Mouse (Mus musculus): ENCODE results near the gene Aox4.

Aox4 gene

GRCm38 (mm10) chr1:58210203-58210602 is at the start of gene Aox4:
Gene Aox4 (plus strand): TSS chr1:58210397.
- no peak for DNase-seq (ENCODE audit: inconsistent ontology term)

DNA sequence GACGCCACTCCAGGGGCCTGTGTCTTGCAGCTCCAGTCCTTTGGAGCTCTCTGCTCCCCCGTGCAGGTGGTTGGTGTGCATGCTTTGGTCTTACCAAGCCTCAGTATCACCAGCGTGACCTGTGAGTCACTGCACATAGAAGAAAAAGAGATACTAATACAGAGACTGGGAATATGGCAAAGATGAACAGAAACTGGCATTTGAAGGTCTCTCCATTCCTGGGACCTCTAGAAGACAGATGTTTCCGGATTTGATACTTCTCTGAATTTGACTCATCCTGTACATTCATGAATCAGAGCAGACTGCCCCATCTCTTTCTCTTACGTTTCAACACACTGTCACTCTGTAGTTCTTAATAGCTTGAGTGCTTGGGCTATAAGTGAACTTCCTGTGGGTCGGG is 40.3 kb upstream of the Aox4 start:
- no peak for DNase-seq (ENCODE audit: inconsistent ontology term)

DNA sequence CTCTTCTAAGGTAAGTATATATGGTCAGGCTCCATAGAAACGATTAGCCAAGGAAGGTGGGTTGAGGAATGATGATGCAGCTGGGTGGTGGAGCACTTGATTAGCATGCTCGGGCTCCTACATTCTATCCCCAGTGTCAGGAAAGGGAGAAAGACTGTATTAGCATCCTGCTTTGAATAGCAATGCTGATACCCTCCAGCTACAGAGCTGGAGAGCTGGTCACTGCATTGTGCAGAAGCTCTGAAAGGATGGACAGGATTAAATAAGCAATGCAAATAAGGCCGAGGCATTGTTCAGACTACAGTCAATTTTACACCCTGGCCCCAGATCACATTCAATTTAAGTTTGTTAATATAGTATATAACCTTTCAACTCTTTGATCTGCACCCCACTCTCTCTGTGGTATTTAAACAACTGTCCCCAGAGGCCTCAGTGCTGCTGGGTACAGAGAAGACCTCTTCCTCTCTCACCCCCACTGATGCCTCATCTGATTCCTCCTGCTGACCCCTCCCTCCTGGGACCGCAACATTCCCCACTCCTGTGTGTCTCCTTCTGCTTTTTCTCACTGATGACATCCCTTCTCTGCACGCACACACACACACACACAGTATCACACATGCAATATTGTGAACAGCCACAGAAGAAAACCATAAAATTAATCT is 21.6 kb upstream of the Aox4 start:
- DNase-seq (ENCODE audit: inconsistent ontology term), result no peak

GRCm38 (mm10) chr1:58194317-58194716 is 15.9 kb upstream of the Aox4 start:
- DNase-seq (ENCODE audit: inconsistent ontology term), result no peak

GRCm38 (mm10) chr1:58194988-58195387 is 15.2 kb upstream of the Aox4 start:
- no peak for DNase-seq (ENCODE audit: inconsistent ontology term)

GRCm38 (mm10) chr1:58195541-58195940 is 14.7 kb upstream of the Aox4 start:
- no peak for DNase-seq (ENCODE audit: inconsistent ontology term)

DNA sequence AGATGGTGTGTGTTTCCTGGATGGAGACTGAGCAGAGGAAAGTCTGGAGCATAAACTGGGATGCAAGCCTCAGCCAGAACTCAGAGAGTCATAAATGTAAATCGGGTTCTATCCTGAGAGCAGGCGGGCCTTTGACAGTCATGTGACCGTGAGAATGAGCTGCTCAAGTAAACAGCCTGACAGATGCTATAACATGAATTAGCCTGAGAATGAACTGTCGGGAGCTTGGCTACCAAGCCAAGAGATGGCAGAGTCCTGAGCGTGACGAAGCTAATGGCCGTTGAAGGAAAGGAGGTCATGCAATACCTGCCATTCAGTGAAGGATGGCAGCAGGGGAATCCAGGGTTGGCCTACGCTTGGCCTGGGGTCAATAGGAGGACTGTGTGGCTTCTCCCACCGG is 13.2 kb upstream of the Aox4 start:
- no peak for DNase-seq (ENCODE audit: inconsistent ontology term)

DNA sequence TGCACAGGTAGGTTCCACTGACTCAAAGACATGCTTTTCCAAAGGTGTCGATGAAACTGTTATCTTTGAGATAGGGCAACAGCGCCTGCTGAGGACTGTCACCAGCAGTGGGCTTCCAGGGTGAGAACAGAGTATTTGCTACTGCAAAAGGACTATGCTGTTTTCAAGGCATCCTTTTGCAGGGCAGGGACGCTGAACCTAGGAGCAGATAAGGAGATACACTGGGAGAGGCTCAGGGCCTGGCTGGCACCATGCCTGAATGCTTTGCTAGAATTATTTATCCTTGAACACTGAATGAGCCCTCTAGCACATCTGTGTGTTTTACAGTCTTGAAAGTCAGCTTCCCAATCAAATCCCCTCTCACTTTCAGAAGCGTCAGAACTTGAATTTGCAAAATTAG is 11.8 kb upstream of the Aox4 start:
- no peak for DNase-seq (ENCODE audit: inconsistent ontology term)

- no peak for DNase-seq (ENCODE audit: inconsistent ontology term)
Observed at GRCm38 (mm10) chr1:58212805-58213204, 2.6 kb downstream of the Aox4 start.

DNA sequence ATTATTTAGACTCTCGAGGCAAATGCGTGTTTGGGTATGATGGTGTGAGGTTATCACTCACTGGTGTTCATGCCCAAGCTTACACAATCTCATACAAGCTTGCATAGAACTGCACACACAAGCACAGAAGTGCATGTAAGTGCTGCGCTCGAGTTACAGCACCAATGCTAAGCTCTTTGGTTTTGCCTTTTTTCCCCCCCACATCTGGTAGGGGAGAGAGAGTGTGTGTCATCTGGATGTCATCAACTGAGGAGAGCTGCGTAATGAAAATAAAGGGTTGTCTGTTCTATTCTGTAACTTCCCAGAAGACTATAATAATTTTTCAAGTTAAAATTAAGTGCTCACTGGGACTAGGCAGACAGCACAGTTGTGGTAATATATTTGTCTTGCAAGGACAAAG is 3.6 kb downstream of the Aox4 start:
- no peak for DNase-seq (ENCODE audit: inconsistent ontology term)

DNA sequence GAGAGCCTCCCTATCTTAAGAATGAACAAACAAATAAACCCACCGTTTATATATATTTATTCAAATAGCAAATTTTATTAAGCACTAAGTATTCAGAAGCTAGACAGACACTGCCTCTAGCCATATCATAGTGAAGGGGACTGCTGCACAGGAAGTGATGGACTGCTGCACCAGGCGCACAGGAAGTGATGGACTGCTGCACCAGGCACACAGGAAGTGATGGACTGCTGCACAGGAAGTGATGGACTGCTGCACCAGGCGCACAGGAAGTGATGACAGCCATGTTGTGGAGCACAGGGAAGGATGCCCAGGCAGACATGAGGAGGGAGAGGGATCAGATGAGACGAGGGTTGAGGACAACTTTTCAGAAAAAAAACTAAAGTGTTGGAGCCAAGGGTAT is 5.2 kb downstream of the Aox4 start:
- DNase-seq (ENCODE audit: inconsistent ontology term), result no peak

GRCm38 (mm10) chr1:58215956-58216532 is 5.8 kb downstream of the Aox4 start:
- no peak for DNase-seq (ENCODE audit: inconsistent ontology term)

GRCm38 (mm10) chr1:58221070-58221469 is 10.9 kb downstream of the Aox4 start:
- no peak for DNase-seq (ENCODE audit: inconsistent ontology term)

DNA sequence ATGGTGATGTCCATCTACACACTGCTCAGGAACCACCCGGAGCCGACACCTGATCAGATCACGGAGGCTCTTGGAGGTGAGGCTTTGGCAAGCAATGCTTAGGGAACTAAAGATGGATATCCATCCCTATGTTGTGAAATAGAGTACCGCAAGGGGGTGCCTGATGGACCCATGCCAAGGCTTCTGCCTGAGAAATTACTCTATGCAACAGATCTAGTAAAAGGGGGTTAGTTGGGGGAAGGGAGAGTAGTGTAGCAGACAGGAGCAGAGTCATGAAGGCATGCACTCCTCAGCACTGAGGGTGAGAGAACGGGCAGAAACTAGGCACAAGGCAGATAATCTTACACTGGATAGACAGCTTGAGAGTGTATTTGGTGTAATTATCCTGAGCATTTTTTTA is 11.7 kb downstream of the Aox4 start:
- no peak for DNase-seq (ENCODE audit: inconsistent ontology term)

GRCm38 (mm10) chr1:58228086-58228485 is 17.9 kb downstream of the Aox4 start:
- no peak for DNase-seq (ENCODE audit: inconsistent ontology term)

- no peak for DNase-seq (ENCODE audit: inconsistent ontology term)
Observed at GRCm38 (mm10) chr1:58228916-58229315, 18.7 kb downstream of the Aox4 start.

DNA sequence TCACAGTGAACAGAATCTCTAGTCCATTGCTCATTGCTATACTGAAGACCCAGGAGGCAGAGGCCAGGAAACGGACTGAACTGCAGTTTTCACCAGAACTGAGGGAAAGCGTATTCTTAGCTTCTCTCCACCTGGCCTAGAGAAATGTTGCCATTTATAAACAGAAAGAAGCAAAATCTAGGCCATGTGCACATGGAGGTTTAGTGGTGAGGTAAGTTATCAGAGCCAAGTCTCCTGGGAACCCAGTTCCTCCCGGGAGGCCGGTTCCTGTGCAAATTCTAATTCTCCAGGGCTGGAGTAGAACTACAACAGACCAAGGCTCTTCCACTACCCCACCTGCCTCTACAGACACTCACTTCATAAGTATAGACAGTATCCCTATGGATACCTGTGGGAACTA is 19.6 kb downstream of the Aox4 start:
- DNase-seq (ENCODE audit: inconsistent ontology term), result no peak

DNA sequence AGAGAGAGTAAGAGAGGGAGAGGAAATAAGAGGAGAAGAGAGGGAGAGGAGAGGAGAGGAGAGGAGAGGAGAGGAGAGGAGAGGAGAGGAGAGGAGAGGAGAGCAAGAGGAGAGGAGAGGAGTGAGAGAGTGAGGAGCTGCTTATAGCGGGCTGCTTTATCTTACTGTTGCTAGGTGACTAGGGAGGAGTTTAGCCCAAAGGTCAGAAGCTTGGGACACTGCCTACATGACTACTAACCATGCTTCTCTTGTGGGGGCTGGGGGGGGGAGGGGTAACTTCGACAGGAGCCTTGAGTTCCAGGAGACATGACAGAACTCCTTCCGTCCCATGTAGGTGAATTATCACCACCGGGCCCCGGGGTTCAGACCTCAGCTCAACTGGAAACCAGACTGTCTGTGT is 20.3 kb downstream of the Aox4 start:
- no peak for DNase-seq (ENCODE audit: inconsistent ontology term)

DNA sequence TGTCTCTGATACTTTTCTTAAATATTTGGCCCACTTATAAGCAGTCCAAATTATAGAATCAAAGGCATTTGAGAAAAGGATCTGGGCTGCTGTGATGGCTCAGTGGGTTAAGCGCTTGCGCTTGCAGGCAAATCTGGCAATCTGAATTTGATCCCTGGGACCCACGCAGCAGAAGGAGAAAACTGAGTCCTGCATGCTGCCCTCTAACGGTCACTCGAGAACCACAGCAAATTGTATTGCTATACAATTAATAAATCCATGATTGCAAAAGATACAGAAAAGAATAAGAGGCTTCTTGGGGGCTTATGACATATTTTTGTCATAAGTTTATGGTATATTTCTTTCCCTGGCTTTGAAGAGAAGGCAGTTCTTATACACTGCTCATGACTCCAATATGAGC is 25.2 kb downstream of the Aox4 start:
- DNase-seq (ENCODE audit: inconsistent ontology term), result no peak

- DNase-seq (ENCODE audit: inconsistent ontology term), result no peak
Observed at GRCm38 (mm10) chr1:58237527-58238299, 27.5 kb downstream of the Aox4 start.

DNA sequence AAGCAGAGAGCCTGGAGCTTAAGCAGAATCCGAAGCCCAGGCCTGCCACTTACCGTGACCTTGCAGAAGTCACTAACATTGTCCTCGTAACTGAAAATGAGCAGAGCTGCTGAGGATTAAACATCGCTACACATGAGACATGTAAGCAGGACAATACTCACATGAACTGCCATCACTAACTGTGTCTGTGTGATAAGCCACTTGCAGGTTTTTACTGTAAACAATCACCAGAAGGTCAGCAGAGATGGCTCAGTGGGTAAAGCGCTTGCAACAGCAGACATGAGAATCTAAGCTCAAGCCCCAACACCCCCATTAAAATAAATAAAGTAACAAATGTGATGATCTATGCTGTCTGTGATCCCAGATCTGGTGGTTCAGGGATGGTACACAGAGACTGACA is 28.2 kb downstream of the Aox4 start:
- no peak for DNase-seq (ENCODE audit: inconsistent ontology term)

GRCm38 (mm10) chr1:58238961-58239360 is 28.8 kb downstream of the Aox4 start:
- no peak for DNase-seq (ENCODE audit: inconsistent ontology term)

DNA sequence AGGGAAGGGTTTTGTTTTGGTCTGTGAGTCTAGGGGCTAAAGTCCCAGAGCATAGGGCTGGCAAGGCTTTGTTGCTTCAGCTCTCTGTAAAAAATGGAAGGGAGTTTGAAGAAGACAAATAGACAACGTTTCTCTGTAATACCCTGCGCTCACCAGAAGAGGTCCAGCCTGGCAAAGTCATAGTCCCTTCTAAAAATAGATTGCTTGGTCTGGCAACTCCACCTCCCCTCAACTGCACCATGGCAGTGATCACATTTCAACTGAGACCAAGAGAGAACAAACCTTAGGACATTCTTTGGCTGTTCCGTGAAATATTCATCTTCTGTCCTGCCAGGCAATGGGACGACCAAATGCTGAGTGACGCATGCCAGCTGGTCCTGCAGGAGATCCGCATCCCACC is 30.1 kb downstream of the Aox4 start:
- DNase-seq (ENCODE audit: inconsistent ontology term), result no peak
